Mouse (Mus musculus) intestine, embryonic 14.5 days (tissue): ENCODE measurements around the gene Cbwd1. TPM values are rescaled to one million over a fixed set of nuclear protein-coding genes. Genes with fewer than 3 reads are reported as not detected.

ENCODE experiments used
- ATAC-seq: fragments of 200-750 bp; cut with Nextera tagmentation; replicated peaks from 2 replicates; pipeline ENCODE4 v1.8.0; 2017; ENCODE audit warnings: low read depth, moderate number of reproducible peaks, moderate TSS enrichment, moderate library complexity; ENCODE audit not compliant: low FRiP score, low TSS enrichment
- DNase-seq: peaks from one replicate; pipeline ENCODE4 v3.0.0-alpha.2; 2018; ENCODE audit warnings: low spot score
- H3K27ac ChIP-seq: fragments of 300-500 bp; sonication (generic); 2 replicates; pipeline ENCODE4 v1.5.1; 2014; ENCODE audit warnings: low read depth, mild to moderate bottlenecking, control low read depth
- H3K27me3 ChIP-seq: fragments of 300-500 bp; sonication (generic); replicated peaks from 2 replicates; pipeline ENCODE4 v1.6.1; 2014; ENCODE audit warnings: low read length, control low read depth; ENCODE audit not compliant: control insufficient read depth, insufficient read depth
- H3K36me3 ChIP-seq: fragments of 300-500 bp; sonication (generic); 2 replicates; pipeline ENCODE4 v1.6.1; 2014; ENCODE audit warnings: low read length, control low read depth; ENCODE audit not compliant: control insufficient read depth, insufficient read depth
- H3K4me1 ChIP-seq: fragments of 300-500 bp; sonication (generic); replicated peaks from 2 replicates; pipeline ENCODE4 v1.6.1; 2014; ENCODE audit warnings: low read length, control low read depth, mixed read lengths; ENCODE audit not compliant: control insufficient read depth, insufficient read depth
- H3K4me2 ChIP-seq: fragments of 300-500 bp; sonication (generic); 2 replicates; pipeline ENCODE4 v1.6.1; 2014; ENCODE audit warnings: low read length
- H3K4me3 ChIP-seq: fragments of 300-500 bp; sonication (generic); 2 replicates; pipeline ENCODE4 v1.5.1; 2014; ENCODE audit warnings: low read depth, low read length, control low read depth, mixed read lengths
- H3K9ac ChIP-seq: fragments of 300-500 bp; sonication (generic); 2 replicates; pipeline ENCODE4 v1.6.1; 2014; ENCODE audit warnings: mild to moderate bottlenecking, low read length
- H3K9me3 ChIP-seq: fragments of 300-500 bp; sonication (generic); 2 replicates; pipeline ENCODE4 v1.6.1; 2016; ENCODE audit warnings: low read length, control low read depth; ENCODE audit not compliant: control insufficient read depth
- WGBS: fragments of 180-500 bp; shearing (Covaris S2); extraction: QIAGEN DNeasy Blood & Tissue Kit; methylation state at CpG from one replicate; pipeline ENCODE4 v1.1.7; 2014; 5-methylcytosine and 5-hydroxymethylcytosine counted together
- polyA plus RNA-seq: library from polyadenylated mRNA; unstranded; fragments of >200 nt; fragmentation: Nextera tagmentation; extraction: Ambion mirVana; gene quantifications from 2 replicates; pipeline ENCODE4 v1.2.1, GENCODE M21; 2014

Cbwd1 gene
- polyA plus RNA-seq: 15.4 and 18.8 TPM in 2 replicates

- ATAC-seq (peak; percentile 99), DNase-seq (peak; percentile 99)
- Histone ChIP-seq H3K36me3 (no peaks in the 10 kb centered on the region), H3K4me1 (0 out of 2 replicates have a peak, but pooled peaks cover 7% of the 10 kb centered on the region), H3K9me3 (no peaks in the 10 kb centered on the region), H3K27me3 (no peaks in the 10 kb centered on the region), H3K27ac (0 out of 2 replicates have a peak within 1 kb of the TSS, but pooled peaks have one; percentile 25), H3K4me2 (peak within 1 kb of the TSS; percentile 60), H3K9ac (peak within 1 kb of the TSS; percentile 81), H3K4me3 (peak within 1 kb of the TSS; percentile 96)
- under 1% methylated on average over 36 of the region's 36 CpGs for WGBS
Observed at GRCm38 (mm10) chr19:24961172-24961962, at the start of gene Cbwd1. Gene Cbwd1, minus strand, starts transcription at chr19:24961610.

GRCm38 (mm10) chr19:25008509-25008908 is 47.1 kb upstream of the Cbwd1 start:
- H3K27me3 ChIP-seq: 0 out of 2 replicates have a peak, but pooled peaks cover 4% of the 10 kb centered on the region
- H3K9ac ChIP-seq: no peak overlapping the region
- H3K4me1 ChIP-seq: no peaks in the 10 kb centered on the region; the same call in 1 of the 2 replicates
- ATAC-seq (no peak), DNase-seq (no peak)
- H3K4me3 ChIP-seq: no peak overlapping the region
- 78% methylated on average over 2 of the region's 2 CpGs for WGBS
- no peaks in the 10 kb centered on the region for H3K36me3 ChIP-seq
- no peak overlapping the region for H3K27ac ChIP-seq
- no peak overlapping the region for H3K4me2 ChIP-seq
- no peaks in the 10 kb centered on the region for H3K9me3 ChIP-seq

- H3K36me3 ChIP-seq: no peaks in the 10 kb centered on the region
- no peak overlapping the region for H3K4me3 ChIP-seq
- ATAC-seq: no peak
- 65% methylated on average over 1 of the region's 1 CpGs for WGBS
- no peak overlapping the region for H3K9ac ChIP-seq
- 0 out of 2 replicates have a peak, but pooled peaks cover 2% of the 10 kb centered on the region for H3K27me3 ChIP-seq
- H3K4me1 ChIP-seq: no peaks in the 10 kb centered on the region; the same call in 1 of the 2 replicates
- H3K4me2 ChIP-seq: no peak overlapping the region
- H3K27ac ChIP-seq: no peak overlapping the region
- no peak for DNase-seq
- H3K9me3 ChIP-seq: no peaks in the 10 kb centered on the region
Observed at GRCm38 (mm10) chr19:25006686-25007085, 45.3 kb upstream of the Cbwd1 start.

- peaks cover 28% of the 10 kb centered on the region for H3K27me3 ChIP-seq
- 44% methylated on average over 4 of the region's 4 CpGs for WGBS
Observed at GRCm38 (mm10) chr19:25003810-25004209, 42.4 kb upstream of the Cbwd1 start.

GRCm38 (mm10) chr19:25002828-25003227 is 41.4 kb upstream of the Cbwd1 start:
- Histone ChIP-seq H3K27ac (no peak overlapping the region), H3K4me3 (no peak overlapping the region), H3K27me3 (peaks cover 31% of the 10 kb centered on the region), H3K4me1 (no peaks in the 10 kb centered on the region; the same call in 1 of the 2 replicates), H3K9me3 (no peaks in the 10 kb centered on the region), H3K9ac (no peak overlapping the region), H3K36me3 (no peaks in the 10 kb centered on the region), H3K4me2 (no peak overlapping the region)
- ATAC-seq (no peak), DNase-seq (no peak)
- 82% methylated on average over 3 of the region's 3 CpGs for WGBS

More at GRCm38 (mm10) chr19:25003810-25004209, 42.4 kb upstream of the Cbwd1 start:
- no peak overlapping the region for H3K27ac ChIP-seq
- H3K4me3 ChIP-seq: no peak overlapping the region
- ATAC-seq (no peak), DNase-seq (no peak)
- H3K4me2 ChIP-seq: no peak overlapping the region
- H3K4me1 ChIP-seq: no peaks in the 10 kb centered on the region; the same call in 1 of the 2 replicates
- no peaks in the 10 kb centered on the region for H3K36me3 ChIP-seq
- H3K9me3 ChIP-seq: no peaks in the 10 kb centered on the region
- no peak overlapping the region for H3K9ac ChIP-seq

DNA sequence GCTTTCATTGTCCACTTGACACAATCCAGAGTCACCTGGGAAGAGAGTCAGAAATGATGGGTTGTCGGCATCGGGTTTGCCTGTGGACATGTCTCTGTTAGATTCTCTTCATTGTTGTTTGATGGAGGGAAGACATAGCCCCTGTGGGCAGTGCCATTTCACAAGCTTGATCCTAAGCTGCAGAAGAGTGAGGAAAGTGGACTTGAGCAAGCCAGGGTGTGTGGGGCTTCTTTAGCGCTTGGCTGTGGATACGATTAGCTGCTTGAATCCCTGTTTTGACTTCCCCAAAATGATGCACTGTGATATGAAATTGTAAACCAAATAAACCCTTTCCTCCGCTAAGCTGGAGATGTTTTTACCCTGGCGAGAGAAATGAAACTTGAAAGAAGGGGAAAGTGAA is 40.6 kb upstream of the Cbwd1 start:
- Histone ChIP-seq H3K4me3 (no peak overlapping the region), H3K36me3 (no peaks in the 10 kb centered on the region), H3K4me2 (no peak overlapping the region), H3K9ac (no peak overlapping the region), H3K27me3 (peaks cover 37% of the 10 kb centered on the region), H3K9me3 (no peaks in the 10 kb centered on the region), H3K27ac (no peak overlapping the region), H3K4me1 (no peaks in the 10 kb centered on the region; the same call in 1 of the 2 replicates)
- DNase-seq (no peak), ATAC-seq (no peak)
- WGBS: 82% methylated on average over 6 of the region's 6 CpGs

GRCm38 (mm10) chr19:25000153-25000552 is 38.7 kb upstream of the Cbwd1 start:
- H3K4me1 ChIP-seq: no peaks in the 10 kb centered on the region; the same call in 1 of the 2 replicates
- peak; percentile 55 for DNase-seq
- H3K9ac ChIP-seq: no peak overlapping the region
- H3K27me3 ChIP-seq: peaks cover 43% of the 10 kb centered on the region
- no peaks in the 10 kb centered on the region for H3K36me3 ChIP-seq
- 23% methylated on average over 9 of the region's 9 CpGs for WGBS
- H3K4me2 ChIP-seq: peak overlapping the region; percentile 96
- no peak overlapping the region for H3K27ac ChIP-seq
- H3K9me3 ChIP-seq: no peaks in the 10 kb centered on the region
- peak overlapping the region; percentile 67 for H3K4me3 ChIP-seq
- no peak for ATAC-seq

DNA sequence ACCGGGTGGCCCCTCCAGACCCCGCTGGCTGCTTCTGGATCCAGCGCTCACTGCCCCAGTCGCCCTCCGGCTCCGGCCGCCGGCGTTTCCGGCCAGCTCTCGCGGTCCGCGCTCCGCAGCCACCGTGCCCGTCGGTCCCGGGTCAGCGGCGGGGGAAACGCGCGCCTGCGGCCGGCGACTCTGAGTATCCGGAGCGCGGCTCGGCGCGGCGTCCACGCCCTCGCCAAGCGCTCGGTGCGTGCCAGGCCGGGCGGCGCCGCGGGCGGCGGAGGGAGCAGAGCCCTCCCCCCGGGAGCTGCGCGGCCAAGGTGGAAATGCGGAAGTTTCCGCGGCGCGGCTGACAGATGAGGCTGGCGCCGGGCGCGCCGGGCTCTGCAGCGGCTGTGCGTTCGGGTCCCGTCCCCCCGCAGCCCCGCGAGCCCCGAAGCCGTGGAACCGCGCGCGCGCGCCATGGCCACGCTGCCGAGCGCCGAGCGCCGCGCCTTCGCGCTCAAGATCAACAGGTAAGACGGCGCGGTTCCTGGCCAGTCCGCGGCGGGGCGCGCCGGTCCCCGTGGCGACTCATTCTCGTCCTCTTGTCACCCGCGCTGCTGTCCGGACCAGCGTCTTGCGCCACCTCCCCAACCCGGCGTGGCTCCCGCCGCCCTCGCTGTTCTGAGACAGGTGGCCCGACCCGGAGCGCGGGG is 37.9 kb upstream of the Cbwd1 start, which contains the start of gene Dock8:
Gene Dock8, plus strand, starts transcription at position 334 of the 686 bp plus-strand sequence.
- peak; percentile 78 for ATAC-seq
- DNase-seq: peak; percentile 73
- H3K9ac ChIP-seq: peak within 1 kb of the TSS; percentile 55
- no peaks in the 10 kb centered on the region for H3K9me3 ChIP-seq
- WGBS: under 1% methylated on average over 82 of the region's 109 CpGs
- H3K4me3 ChIP-seq: peak within 1 kb of the TSS; percentile 67
- H3K27ac ChIP-seq: 0 out of 2 replicates have a peak within 1 kb of the TSS, but pooled peaks have one; percentile 4
- no peaks in the 10 kb centered on the region for H3K36me3 ChIP-seq
- H3K4me2 ChIP-seq: peak within 1 kb of the TSS; percentile 96
- H3K4me1 ChIP-seq: no peaks in the 10 kb centered on the region; the same call in 1 of the 2 replicates
- H3K27me3 ChIP-seq: peaks cover 43% of the 10 kb centered on the region
